Mouse (Mus musculus) G1E-ER4 (cell line): Measurements from ENCODE around the gene Grcc10. TPM values are rescaled to one million over a fixed set of nuclear protein-coding genes. Genes with fewer than 3 reads are reported as not detected.

Experiments used
- GATA1 ChIP-seq: IDR thresholded peaks from one replicate; pipeline ENCODE4 v1.8.0; 2012; ENCODE audit warnings: low read length, inconsistent platforms
- polyA plus RNA-seq: library from polyadenylated mRNA; stranded (reverse); fragments of >175 nt; gene quantifications from 2 replicates; pipeline ENCODE4 v1.2.3, GENCODE M21; 2012

The Grcc10 gene
- polyA plus RNA-seq, 1 experiment: 18.3 TPM

DNA sequence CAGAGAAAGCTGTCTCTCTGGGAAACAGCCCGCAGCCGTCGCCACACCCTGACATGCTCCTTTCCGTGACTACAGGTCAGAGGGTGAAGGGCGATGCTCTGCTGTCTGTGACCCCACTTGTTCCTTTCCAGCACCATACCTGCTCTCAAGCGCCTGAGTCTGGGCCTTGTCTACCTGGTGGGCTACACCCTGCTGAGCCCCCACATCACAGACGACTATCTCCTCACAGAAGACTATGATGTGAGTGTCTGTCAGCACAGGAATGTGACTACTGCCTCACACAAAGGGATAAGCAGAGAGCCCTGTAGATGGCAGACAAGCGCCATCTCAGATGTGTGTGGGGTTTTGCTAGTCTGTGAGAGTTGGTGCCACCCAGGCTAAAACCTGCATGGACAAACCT lies 39.8 kb downstream of the Grcc10 start:
- TF ChIP-seq GATA1: no peak

GRCm38 (mm10) chr6:124699962-124700610 lies 41.1 kb downstream of the Grcc10 start:
- no peak for TF ChIP-seq GATA1

- TF ChIP-seq GATA1: no peak
Measured at GRCm38 (mm10) chr6:124699366-124699765, 41.8 kb downstream of the Grcc10 start.

DNA sequence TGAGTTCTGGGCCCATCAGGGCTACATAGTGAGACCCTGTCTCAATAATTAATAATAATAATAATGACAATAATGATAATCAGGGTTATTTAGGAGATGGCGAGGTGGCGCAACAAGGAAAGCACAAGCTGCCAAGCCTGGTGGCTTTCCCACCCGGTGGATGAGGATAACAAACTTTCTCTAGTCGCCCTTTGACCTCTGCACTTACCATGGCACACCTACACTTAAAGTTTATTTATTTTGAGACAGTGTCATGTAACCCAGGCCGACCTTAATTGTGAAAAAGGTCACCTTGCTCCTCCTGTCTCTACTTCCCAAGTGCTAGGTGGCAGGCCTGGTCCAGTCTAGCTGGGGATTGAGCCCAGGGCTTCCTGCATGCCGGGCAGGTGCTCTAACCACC lies 42.4 kb downstream of the Grcc10 start:
- TF ChIP-seq GATA1: no peak

DNA sequence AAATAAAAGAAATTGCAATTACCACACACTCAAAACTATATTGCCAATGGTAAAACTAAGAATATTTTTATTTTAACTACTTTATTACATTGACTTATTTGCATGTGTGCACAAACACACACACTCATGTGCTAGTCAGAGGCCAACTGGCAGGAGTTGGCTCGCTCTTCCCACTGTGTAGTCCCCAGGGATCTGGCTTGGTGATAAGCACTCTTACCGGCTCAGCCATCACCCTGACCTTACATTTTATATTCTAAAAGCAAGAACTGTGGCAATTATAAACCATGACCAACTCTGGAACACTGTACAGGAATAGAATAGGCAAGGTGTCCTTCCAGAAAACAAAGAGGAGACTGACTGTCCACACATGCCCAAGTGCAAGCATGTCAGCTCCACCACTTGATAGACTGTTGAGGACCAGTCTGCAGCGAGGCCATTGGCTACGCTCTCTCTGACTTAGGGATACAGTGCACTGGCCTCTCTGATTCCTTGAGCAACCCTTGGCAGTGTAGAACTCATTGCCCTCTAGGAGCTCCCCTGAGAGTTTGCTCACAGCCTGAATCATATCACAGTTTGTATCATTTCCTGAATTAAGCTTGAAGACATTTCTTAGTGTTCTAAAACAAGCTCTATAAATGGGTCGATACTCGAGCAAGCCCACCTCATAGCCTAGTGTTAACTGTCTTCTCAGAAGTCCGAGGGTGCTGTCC lies 44.6 kb downstream of the Grcc10 start:
- TF ChIP-seq GATA1: no peak

DNA sequence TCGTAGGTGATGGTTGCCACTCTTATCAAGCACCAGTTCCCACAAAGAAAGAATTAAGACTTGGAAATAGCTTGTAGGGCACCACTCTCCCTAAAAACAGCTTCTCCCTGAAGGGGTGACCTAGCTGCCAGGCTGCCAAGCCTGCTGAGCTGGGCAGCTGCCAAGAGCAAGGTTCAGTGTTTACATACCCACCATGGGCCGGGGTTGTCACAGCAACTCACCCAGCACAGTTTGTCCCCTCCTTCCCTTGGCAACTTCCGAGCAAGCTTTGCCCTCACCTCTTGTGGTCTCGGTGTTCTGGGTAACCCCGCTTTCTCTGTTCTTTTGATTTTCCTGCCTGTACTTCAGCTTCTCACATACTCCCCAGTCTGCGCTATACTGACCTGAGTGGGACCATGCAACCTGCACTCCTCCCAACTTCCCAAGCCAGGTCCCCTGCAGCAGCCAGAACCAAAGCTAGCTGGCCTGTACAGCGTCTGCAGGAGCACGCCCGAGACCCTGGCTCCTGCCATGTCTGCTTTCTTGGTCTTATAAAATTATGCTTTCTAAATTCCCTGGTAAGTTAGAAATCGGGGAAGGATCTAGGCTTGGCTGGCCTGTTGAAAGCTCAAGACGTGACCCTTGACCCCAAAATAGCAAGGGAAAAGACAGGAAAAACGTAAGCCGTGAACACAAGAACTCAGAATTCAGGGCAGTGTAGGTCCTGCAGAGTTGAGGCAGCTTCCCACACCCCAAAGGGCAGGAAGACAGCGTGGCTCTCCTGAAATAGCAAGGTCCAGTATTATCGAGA lies 46.8 kb downstream of the Grcc10 start:
- TF ChIP-seq GATA1: no peak

GRCm38 (mm10) chr6:124693243-124693981 lies 47.8 kb downstream of the Grcc10 start:
- no peak for TF ChIP-seq GATA1

DNA sequence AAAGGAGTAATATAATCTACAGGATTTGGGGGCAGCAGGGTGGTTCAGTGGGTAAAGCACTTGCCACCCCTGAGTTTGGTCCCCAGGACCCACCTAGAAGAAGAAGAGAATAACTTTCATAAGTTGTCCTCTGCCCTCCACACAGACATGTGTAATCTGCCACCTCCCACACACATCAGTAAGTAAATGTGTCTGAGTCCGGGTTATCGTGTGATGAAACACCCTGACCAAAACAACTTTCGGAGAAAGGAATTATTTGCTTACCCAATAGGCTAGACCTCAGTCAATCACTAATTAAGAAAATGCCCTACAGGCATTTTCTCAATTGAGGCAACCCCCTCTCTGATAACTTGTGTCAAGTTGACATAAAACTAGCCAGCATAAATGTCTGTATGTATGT lies 50.7 kb downstream of the Grcc10 start:
- no peak for TF ChIP-seq GATA1

Other genes starting within 250 kb of the Grcc10 start
- not detected in 2 replicates for gene C1rl, start 248.3 kb downstream of the Grcc10 start, polyA plus RNA-seq
- gene C1ra, start 229.0 kb downstream of the Grcc10 start, polyA plus RNA-seq: not detected in 2 replicates
- gene C1s1, start 199.0 kb downstream of the Grcc10 start, polyA plus RNA-seq: not detected in 2 replicates
- gene C1rb, start 171.1 kb downstream of the Grcc10 start, polyA plus RNA-seq: not detected in 2 replicates
- not detected in 2 replicates for gene C1s2, start 105.3 kb downstream of the Grcc10 start, polyA plus RNA-seq
- gene Lpcat3, start 78.3 kb downstream of the Grcc10 start, polyA plus RNA-seq: 144 and 152 TPM in 2 replicates
- 252 and 358 TPM in 2 replicates for gene Emg1, start 29.2 kb downstream of the Grcc10 start, polyA plus RNA-seq
- 491 and 631 TPM in 2 replicates for gene Phb2, start 29.0 kb downstream of the Grcc10 start, polyA plus RNA-seq
- gene Ptpn6, start 2.7 kb downstream of the Grcc10 start, polyA plus RNA-seq: 25.0 and 55.5 TPM in 2 replicates
- gene Gm45234, start 14.6 kb upstream of the Grcc10 start, polyA plus RNA-seq: 1.7 and 2.3 TPM in 2 replicates
- gene Atn1, start 15.2 kb upstream of the Grcc10 start, polyA plus RNA-seq: 58.0 and 62.7 TPM in 2 replicates
- gene Eno2, start 28.3 kb upstream of the Grcc10 start, polyA plus RNA-seq: not detected in 2 replicates
- not detected in 2 replicates for gene Lrrc23, start 38.4 kb upstream of the Grcc10 start, polyA plus RNA-seq
- gene Spsb2, start 67.3 kb upstream of the Grcc10 start, polyA plus RNA-seq: 10.8 and 11.7 TPM in 2 replicates
- gene Tpi1, start 72.9 kb upstream of the Grcc10 start, polyA plus RNA-seq: 388 and 516 TPM in 2 replicates
- gene Usp5, start 88.1 kb upstream of the Grcc10 start, polyA plus RNA-seq: 54.8 and 73.3 TPM in 2 replicates
- 64.7 and 82.9 TPM in 2 replicates for gene Cdca3, start 88.2 kb upstream of the Grcc10 start, polyA plus RNA-seq
- gene Gnb3, start 98.9 kb upstream of the Grcc10 start, polyA plus RNA-seq: not detected in 2 replicates
- not detected in 2 replicates for gene P3h3, start 116.4 kb upstream of the Grcc10 start, polyA plus RNA-seq
- gene Gpr162, start 122.6 kb upstream of the Grcc10 start, polyA plus RNA-seq: not detected in 2 replicates
- not detected in 2 replicates for gene Cd4, start 146.8 kb upstream of the Grcc10 start, polyA plus RNA-seq
- not detected in 2 replicates for gene Lag3, start 170.3 kb upstream of the Grcc10 start, polyA plus RNA-seq
- gene Ptms, start 178.7 kb upstream of the Grcc10 start, polyA plus RNA-seq: 116 and 155 TPM in 2 replicates
- gene Mlf2, start 190.0 kb upstream of the Grcc10 start, polyA plus RNA-seq: 344 and 363 TPM in 2 replicates
- gene Cops7a, start 224.2 kb upstream of the Grcc10 start, polyA plus RNA-seq: 93.0 and 105 TPM in 2 replicates